Mouse (Mus musculus) forebrain, embryonic 12.5 days (tissue): ENCODE results near the gene Lrrc7. TPM values are rescaled to one million over a fixed set of nuclear protein-coding genes. Genes with fewer than 3 reads are reported as not detected.

Experiments used
- ATAC-seq: fragments of 200-750 bp; cut with Nextera tagmentation; 2 replicates; pipeline ENCODE4 v1.8.0; 2017; ENCODE audit warnings: moderate TSS enrichment; ENCODE audit not compliant: low FRiP score
- H3K27ac ChIP-seq: fragments of 300-500 bp; sonication (generic); 2 replicates; pipeline ENCODE4 v1.5.1; 2016; ENCODE audit warnings: mild to moderate bottlenecking
- H3K27me3 ChIP-seq: fragments of 300-500 bp; sonication (generic); 2 replicates; pipeline ENCODE4 v1.6.1; 2016; ENCODE audit warnings: mild to moderate bottlenecking
- H3K36me3 ChIP-seq: fragments of 300-500 bp; sonication (generic); replicated peaks from 2 replicates; pipeline ENCODE4 v1.6.1; 2016; ENCODE audit warnings: mild to moderate bottlenecking
- H3K4me1 ChIP-seq: fragments of 300-500 bp; sonication (generic); 2 replicates; pipeline ENCODE4 v1.6.1; 2016
- H3K4me2 ChIP-seq: fragments of 300-500 bp; sonication (generic); 2 replicates; pipeline ENCODE4 v1.6.1; 2016; ENCODE audit warnings: mild to moderate bottlenecking, moderate library complexity
- H3K4me3 ChIP-seq: fragments of 300-500 bp; sonication (generic); replicated peaks from 2 replicates; pipeline ENCODE4 v1.5.1; 2016; ENCODE audit warnings: mild to moderate bottlenecking
- H3K9ac ChIP-seq: fragments of 300-500 bp; sonication (generic); 2 replicates; pipeline ENCODE4 v1.6.1; 2016; ENCODE audit warnings: mild to moderate bottlenecking
- H3K9me3 ChIP-seq: fragments of 300-500 bp; sonication (generic); 2 replicates; pipeline ENCODE4 v1.6.1; 2016
- WGBS: fragments of 180-500 bp; shearing (Covaris S2); methylation state at CpG from one replicate; pipeline ENCODE4 v1.1.7; 2016; 5-methylcytosine and 5-hydroxymethylcytosine counted together
- polyA plus RNA-seq: library from polyadenylated mRNA; unstranded; fragments of >200 nt; fragmentation: Nextera tagmentation; extraction: Ambion mirVana; gene quantifications from 2 replicates; pipeline ENCODE4 v1.2.1, GENCODE M21; 2016

The Lrrc7 gene
- polyA plus RNA-seq, 1 experiment from 2014 or later: 8.3 TPM

DNA sequence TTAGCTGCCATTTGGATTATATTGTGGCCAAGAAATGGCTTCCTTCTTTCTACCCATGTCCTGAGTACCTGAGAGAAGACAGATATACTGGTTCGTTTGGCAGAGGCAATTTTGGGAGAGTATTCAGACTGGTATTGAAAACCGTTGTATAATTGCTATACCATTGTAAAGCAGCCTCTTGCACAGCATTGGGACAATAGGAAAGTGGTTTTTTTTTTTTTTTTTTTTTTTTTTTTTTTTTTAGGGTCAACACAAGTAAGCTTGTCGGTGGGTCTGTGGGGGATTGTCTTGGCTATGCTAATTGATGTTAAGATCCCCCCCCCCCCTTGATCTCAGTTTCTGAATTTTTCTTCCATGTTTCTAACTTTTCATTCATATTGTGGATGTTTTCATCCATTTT, 523.9 kb downstream of the Lrrc7 start:
- no peaks in the 10 kb centered on the region for H3K9me3 ChIP-seq
- no peaks in the 10 kb centered on the region for H3K36me3 ChIP-seq
- H3K4me3 ChIP-seq: no peak overlapping the region
- WGBS: 84% methylated on average over 3 of the region's 3 CpGs
- H3K4me2 ChIP-seq: no peak overlapping the region
- H3K4me1 ChIP-seq: peaks cover 17% of the 10 kb centered on the region
- ATAC-seq: no peak
- H3K27ac ChIP-seq: no peak overlapping the region
- no peaks in the 10 kb centered on the region for H3K27me3 ChIP-seq
- no peak overlapping the region for H3K9ac ChIP-seq

DNA sequence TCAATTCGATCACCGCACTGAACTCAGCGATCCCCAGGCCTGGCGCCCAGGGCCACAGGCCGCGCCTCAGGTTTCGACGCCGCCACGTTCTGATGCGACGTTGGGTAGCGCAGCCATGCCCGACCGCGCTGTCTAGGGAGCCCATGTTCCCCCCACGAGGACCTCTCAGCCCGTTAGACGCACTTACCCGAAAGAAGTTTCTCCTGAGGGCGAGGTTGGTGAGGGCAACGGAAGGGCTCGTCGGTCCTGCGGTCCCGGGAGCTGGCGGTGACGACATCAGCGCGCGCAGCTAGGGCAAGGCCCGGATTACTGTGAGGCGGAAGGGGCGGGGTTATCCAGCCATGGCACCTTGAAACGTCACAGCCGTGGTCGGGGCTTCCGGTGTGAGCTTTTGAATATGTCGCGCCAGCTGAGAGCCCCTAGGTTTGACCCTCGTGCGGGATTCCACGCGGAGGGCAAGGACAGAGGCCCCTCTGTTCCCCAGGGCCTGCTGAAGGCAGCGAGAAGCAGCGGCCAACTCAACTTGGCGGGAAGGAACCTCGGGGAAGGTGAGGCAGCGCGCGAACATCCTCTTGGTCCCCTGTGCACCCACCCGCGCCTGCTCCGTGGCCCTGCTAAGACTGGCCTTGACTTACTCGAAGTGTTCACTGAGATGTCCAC, 525.6 kb downstream of the Lrrc7 start, which contains the start of the genes Srsf11 and Lrrc40:
Gene Srsf11 (minus strand): TSS at position 311 of the 660 bp plus-strand sequence.
Gene Lrrc40 (plus strand): TSS at position 334 of the 660 bp plus-strand sequence.
- H3K9me3 ChIP-seq: no peaks in the 10 kb centered on the region
- H3K9ac ChIP-seq: peak within 1 kb of the TSS; percentile 88
- H3K36me3 ChIP-seq: no peaks in the 10 kb centered on the region
- H3K27ac ChIP-seq: peak within 1 kb of the TSS; percentile 78
- peaks cover 22% of the 10 kb centered on the region for H3K4me1 ChIP-seq
- ATAC-seq: peak; percentile 96
- peak within 1 kb of the TSS; percentile 63 for H3K4me2 ChIP-seq
- no peaks in the 10 kb centered on the region for H3K27me3 ChIP-seq
- peak within 1 kb of the TSS; percentile 70 for H3K4me3 ChIP-seq
- WGBS: under 1% methylated on average over 55 of the region's 55 CpGs

DNA sequence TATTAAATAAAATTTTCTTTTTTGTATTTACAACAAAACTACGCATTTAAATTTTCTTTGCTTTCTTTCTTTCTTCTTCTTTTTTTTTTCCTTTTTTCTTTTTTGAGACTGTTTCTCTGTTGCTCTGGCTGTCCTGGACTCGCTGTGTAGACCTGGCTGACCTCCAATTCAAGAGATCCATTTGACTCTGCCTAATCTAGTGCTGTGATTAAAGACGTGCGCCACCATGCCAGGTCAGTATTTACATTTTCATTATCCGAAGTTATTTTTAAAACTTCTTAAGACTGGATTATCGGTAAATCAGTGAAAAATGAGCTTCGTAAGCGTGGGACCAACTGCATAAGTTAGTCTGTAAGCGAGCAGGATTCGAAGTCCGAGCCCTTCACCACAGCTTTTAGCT, 526.2 kb downstream of the Lrrc7 start:
- Histone ChIP-seq H3K4me2 (peak overlapping the region; percentile 63), H3K4me3 (peak overlapping the region; percentile 70), H3K27ac (peak overlapping the region; percentile 78), H3K9me3 (no peaks in the 10 kb centered on the region), H3K9ac (peak overlapping the region; percentile 88), H3K36me3 (no peaks in the 10 kb centered on the region), H3K4me1 (peaks cover 22% of the 10 kb centered on the region), H3K27me3 (no peaks in the 10 kb centered on the region)
- no peak for ATAC-seq
- WGBS: 3% methylated on average over 11 of the region's 11 CpGs
